Mouse (Mus musculus) adipose tissue, adult 10 weeks (tissue): ENCODE results near the gene Gm11172. TPM values are rescaled to one million over a fixed set of nuclear protein-coding genes. Genes with fewer than 3 reads are reported as not detected.

Experiments
- polyA plus RNA-seq: library from polyadenylated mRNA; stranded (reverse); fragments of 350-450 nt; fragmentation: Illumina TruSeq; extraction: RNeasy Lipid Tissue Mini Kit (QIAGEN cat#74804); gene quantifications from one replicate; pipeline ENCODE4 v1.2.3, GENCODE M21; 2014; ENCODE audit warnings: low read depth, low replicate concordance

The Gm11172 gene
- not detected for polyA plus RNA-seq

GRCm38 (mm10) chr16:10812865-10813371 is at the start of gene Gm11172:
Gm11172 (plus strand) TSS chr16:10812915.

DNA sequence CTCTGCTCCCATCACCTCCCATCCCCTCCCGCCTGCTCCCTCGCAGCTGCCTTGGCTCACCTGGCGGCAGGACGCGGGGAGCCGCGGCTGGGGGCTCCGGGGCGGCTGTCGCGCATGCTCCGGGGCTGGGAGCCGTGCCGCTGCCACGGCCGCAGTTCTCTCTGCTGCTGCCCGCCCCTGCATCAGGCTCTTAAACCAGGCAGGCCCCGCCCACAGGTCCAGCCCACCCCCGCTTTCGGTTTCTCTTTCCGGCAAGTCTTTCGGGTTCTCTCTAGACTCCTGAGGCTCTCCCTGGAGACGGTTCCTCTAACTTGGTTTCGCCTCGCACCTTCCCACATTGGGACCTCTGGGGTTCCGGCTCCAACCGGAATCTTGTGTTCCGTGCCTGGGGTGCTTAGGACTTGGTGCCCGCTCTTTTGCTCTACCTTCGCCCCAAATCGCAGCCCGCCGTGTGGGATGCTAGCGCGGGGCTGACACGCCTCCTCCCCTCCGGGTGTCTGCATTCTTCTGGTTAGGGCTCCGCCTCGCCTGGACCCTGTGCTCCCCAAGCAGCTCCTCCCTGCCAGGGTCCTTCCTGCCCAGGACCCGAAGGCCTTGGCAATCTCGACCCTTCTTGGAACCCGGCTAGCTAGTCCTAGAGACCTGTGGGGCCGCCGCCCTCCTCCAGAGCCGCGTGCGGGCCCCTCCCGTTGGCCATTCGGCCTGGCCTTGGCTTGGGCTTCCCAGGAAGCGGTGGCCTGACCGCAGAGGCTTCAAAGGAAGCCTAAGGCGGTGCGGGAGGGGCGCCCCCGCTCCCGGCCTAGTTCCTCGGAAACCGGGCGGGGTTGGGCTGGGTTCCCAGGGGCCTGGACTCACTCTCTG is 27.1 kb upstream of the Gm11172 start, which contains the start of gene Socs1:
Socs1 (minus strand) TSS at position 166 of the 861 bp plus-strand sequence.

DNA sequence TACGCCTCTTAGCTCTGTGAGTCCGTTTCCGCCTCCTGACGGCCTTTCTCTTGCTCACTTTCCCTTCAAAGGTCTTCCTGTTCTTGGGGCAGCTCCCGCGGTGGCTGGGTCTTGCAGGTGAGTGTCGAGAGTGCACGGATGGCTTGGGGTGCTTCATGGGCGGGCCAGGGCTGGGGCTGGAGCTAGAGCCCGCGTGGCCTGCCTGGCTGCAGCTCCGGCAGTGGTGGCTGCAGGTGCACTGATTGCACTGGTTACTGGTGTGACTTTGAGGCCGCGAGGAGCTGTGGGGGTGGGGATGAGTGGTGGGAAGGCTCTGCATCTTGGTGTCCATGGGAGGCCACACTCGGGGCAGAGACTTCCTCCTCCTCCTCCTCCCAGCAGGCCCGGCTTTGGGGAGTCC is 24.4 kb upstream of the Gm11172 start, which contains the start of gene Tnp2:
Tnp2 (minus strand) TSS at position 390 of the 400 bp plus-strand sequence.

DNA sequence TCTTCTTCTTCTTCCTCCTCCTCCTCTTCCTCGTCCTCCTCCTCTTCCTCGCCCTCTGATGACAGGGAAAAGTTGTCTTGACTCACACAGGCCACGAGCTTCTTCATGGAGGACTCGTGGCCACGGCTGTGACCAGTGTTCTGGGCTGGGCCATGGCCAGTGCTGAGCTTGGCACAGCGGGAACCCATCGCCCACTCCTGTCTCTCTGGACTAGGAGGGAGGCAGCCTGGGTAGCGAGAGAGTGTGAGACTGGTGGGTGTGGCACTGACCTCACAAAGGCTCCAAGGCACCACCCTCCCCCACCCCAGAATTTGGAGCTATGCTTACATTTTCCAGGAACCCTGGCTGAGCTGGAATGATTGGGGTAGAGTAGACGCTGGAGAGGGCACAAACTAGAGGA is 22.0 kb upstream of the Gm11172 start, which contains the start of gene Prm3:
Prm3 (minus strand) TSS at position 213 of the 400 bp plus-strand sequence.

GRCm38 (mm10) chr16:10796034-10796433 is 16.7 kb upstream of the Gm11172 start, which contains the start of gene Prm2:
Prm2 (minus strand) TSS chr16:10796134.

DNA sequence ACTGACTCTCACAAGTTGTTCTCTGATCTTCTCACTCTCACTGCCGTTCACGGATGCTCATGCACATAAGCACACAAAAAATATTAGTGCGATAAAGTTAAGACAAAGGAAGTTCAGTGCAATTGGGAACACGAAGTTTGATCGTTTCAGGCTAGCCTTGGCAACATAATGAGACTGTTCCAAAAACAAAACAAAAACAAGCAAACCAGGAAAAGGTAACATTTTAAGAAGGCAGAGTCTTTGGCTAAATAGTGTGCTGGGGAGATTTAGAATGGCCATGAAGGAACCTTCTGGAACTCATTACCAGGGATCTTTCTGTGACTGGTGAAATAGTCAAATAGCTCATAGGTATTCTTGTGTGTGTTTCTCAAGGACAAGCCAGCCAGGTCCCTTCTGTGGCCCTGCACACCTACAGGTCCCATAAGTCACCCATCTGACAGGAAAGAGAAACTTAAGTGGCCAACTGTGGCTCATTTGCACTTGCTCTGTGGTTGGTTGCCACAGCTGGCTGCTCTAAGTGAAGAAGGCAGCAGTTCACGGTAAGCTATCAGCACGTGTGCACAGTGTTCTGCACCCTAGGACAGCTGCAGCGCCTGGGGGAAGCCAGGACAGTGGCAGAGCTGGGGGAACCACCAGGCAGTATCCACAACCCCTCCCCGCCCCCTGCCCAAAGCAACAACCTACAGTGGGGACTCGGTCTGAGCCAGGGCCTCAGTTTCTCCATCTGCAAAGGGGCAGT is 6.8 kb upstream of the Gm11172 start, which contains the start of gene Prm1:
Prm1 (minus strand) TSS at position 51 of the 739 bp plus-strand sequence.

DNA sequence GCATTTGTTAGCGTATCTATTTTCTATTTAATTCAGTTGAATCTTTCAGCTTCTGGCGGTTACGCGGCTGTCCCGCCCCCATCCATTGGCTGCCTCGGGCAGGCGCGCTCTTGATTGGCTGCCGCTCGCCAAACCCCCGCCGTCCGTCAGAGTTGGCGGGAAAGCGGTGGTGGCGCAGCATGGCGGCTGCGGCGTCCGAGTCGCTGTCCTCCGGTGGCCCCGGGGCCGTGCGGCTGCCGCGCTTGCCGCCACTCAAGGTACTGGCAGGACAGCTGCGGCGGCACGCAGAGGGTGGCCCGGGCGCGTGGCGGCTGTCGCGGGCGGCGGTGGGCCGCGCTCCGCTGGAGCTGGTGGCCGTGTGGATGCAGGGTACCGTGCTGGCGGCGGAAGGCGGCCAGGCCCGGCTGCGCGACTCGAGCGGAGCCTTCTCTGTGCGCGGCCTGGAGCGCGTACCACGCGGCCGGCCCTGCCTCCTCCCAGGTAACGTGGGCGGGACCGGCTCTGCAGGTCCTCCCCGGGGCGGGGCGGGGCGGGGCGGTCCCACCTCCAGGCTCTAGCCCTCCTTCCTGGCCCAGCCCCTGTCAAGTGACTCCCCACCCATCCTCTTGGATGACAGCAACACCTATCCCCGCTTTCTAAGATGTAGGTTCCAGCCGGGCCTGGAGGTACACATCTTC is 22.3 kb downstream of the Gm11172 start, which contains the start of gene Rmi2:
Rmi2 (plus strand) TSS at position 149 of the 677 bp plus-strand sequence.

Other genes with a start within 250 kb of the Gm11172 start
- gene Socs1, start 27.4 kb upstream of the Gm11172 start, polyA plus RNA-seq = 1.3 TPM
- 226 TPM for gene Tnp2, start 24.3 kb upstream of the Gm11172 start, polyA plus RNA-seq
- gene Prm3, start 22.0 kb upstream of the Gm11172 start, polyA plus RNA-seq = 18.0 TPM
- gene Prm2, start 16.8 kb upstream of the Gm11172 start, polyA plus RNA-seq = 615 TPM
- gene Prm1, start 7.1 kb upstream of the Gm11172 start, polyA plus RNA-seq = 307 TPM
- gene Rmi2, start 22.1 kb downstream of the Gm11172 start, polyA plus RNA-seq = 0.07 TPM
- 25.3 TPM for gene Snn, start 248.0 kb downstream of the Gm11172 start, polyA plus RNA-seq